Mouse (Mus musculus): ENCODE results near the gene Arid5a.

The Arid5a gene

DNA sequence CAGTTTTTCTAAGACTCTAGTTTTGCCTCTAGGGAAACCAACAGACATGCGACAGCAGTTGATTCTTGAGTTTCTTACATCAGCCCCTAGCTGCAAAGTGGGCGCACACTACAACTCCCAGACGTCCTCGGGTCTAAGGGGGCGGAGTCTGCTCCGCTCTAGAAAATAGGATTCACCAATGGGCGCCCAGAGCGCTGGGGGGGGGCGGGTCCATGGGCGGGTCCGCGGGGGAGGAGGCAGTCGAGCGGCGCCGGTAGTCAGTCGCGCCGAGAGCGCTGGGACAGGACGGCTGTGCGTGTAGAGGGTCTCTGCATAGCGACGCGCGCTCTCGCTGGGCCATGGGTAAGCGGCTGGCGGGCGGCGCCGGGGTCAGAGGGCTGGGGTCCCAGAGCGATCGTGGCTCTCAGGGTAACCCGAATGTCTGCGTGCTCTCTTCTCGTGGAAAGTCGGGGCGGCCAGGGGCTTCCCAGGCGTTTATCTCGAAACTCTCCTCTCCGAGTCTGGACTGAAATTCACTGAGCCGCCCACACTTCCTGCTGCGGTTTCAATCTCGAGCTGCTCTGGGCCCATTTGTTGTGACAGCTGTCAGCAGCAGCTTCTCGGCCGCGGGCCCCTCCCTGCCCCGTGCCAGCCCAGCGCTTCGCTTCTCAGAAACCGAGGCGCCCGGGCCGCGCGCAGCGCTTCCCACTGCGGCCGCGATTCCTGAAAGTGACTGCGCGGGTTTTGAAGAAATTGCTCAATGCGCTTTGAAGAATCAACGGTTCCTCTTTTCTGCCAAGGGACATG is at the start of gene Arid5a:
Arid5a (plus strand) TSS at position 239 of the 786 bp plus-strand sequence.
- peak; percentile 94 for DNase-seq (ENCODE audit: low spot score)

DNA sequence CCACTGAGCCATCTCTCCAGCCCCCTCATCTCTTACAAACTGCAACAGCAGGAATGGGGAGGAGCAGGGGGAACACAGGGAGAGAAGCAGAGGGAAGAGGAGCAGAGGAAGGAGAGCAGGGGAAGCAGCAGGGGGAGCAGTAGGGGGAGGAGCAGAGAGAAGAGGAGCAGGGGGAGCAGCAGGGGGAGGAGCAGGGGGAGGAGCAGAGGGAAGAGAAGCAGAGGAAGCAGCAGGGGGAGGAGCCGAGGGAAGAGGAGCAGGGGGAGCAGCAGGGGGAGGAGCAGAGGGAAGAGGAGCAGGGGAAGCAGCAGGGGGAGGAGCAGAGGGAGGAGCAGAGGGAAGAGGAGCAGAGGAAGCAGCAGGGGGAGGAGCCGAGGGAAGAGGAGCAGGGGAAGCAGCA is 48.9 kb upstream of the Arid5a start:
- DNase-seq (ENCODE audit: low spot score), result no peak

DNA sequence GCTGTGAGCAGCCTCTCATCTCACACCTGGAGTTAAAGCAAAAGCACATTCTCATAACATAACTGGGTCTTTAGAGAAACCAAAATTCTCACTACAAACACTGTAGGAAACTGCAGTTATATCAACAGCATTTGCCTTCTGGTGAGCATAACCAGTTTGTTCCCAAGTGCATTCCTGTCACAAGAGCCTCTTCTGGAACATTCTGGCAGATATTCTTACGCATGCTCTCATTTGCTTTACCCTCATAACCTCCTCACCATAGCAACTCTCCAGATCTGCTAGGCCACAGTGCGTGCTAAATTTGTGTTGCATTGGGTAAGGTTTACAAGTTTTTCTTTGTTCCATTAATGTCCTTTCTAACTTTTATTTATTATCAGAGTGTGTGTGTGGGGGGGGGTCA is 48.3 kb upstream of the Arid5a start:
- no peak for DNase-seq (ENCODE audit: low spot score)

DNA sequence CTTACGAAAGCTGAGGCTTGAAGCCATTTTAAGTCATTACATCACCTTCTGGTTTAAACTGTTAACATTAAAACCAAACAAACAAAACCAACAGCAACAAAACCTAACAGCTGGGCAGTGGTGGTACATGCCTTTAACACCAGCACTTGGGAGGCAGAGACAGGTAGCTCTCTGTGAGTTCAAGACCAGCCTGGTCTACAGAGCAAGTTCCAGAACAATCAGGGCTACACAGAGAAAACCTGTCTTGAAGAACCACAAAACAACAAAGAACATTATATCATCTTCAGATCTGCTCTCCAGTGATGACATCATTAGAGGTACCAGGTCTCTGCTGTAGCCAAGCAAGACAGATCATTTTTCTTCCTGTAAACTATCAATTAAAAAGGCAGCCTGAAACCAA is 47.1 kb upstream of the Arid5a start:
- no peak for DNase-seq (ENCODE audit: low spot score)

DNA sequence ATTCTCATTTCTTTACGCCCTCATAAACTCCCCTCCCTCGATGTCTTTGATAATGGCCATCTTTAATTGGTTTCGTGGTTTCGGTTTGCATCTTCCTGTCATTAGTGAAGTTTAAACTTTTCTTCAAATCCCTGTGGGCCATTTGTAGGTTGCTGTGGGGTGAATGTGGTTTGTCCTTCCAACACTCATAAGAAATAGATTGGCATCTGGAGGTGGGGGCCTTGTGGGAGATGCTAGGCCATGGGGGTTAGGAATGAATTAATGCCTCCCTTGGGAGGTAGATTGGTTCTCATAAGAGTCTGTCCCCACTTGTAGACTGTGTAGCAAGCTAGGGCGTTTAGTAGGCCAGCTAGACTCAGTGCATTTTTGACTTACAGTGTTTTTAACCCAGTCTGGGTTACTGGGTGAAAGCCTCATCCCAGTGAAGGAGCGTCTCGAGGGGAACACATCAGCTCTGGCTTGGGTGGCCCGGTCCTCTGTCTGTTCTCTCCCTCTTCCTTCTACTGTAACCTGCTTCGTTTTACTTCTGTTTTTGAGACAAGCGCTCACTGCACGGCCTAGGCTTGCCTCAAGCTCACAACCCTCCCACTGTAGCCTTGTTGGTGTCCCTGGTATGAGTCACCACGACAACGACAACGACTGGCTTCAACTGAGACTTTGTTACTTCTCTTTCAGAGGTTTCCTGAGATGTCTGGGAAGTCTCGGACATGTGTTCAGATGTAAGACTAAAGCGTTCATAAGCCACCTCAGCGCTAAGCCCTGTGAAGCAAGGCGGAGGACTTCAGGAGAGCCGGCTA is 45.6 kb upstream of the Arid5a start:
- DNase-seq (ENCODE audit: low spot score), result no peak

DNA sequence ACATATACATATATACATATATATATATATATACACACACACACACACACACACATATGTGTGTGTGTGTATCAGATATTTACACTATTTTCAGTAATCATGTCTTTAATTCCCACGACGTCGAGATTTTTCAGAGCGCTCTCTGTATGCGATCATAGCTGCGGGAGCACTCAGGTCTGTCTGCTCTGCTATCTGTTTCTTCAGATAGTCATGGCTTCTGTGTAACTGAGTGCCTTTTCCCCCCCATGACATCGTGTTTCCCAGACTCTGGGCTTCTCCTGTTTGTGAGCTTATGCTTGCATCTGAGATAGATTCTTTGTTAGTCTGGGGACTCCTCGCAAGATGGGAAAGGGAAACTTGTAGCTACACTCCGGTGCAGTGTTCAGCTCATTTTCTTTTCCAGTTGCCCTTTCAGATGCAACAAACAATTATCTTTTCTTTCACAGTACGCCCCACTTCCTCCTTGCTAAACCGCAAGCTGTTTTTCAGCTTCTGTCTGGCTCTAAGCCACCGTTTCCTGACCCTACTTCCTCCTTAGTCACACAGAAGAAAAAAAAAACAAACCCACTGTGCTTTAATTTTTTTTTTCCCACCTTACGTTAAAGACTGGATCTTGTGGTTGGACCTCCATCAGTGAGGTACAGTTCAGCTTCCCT is 43.6 kb upstream of the Arid5a start:
- no peak for DNase-seq (ENCODE audit: low spot score)

DNA sequence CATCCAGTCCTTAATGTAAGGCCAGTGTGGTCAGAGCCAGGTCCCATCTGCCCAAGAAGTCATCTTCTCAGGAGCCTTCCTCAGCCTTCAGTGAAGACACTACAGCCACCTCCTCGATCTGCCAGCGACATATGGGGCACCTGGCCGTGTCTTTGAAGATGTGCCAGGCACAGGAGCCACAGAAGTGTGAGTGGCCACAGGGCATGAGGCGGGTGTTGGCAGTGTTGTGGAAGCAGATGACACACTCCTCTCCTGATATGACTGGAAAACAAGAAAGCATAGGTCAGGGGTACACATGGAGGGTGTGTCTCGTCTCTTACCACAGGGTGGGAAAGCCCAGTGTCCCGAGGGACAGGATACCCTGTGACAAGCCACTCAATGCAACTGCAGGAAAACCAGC is 41.2 kb upstream of the Arid5a start:
- DNase-seq (ENCODE audit: low spot score), result no peak

DNA sequence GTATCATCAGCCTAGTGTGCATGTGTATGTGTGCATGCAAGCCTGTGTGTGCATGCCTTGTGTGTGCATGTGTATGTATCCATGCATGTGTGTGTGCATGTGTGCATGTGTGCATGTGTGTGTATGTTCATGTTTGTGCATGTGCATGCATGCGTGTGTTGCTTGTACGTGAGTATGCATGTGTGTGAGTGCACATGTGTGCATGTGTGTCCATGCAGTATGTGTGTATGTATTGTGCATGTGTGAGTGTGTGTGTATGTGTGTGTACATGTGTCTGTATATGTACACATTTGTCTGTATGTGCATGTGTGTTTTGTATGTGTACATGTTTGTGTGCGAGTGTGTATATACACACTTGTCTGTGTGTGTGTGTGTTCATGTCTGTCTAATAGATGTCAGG is 39.9 kb upstream of the Arid5a start:
- no peak for DNase-seq (ENCODE audit: low spot score)

DNA sequence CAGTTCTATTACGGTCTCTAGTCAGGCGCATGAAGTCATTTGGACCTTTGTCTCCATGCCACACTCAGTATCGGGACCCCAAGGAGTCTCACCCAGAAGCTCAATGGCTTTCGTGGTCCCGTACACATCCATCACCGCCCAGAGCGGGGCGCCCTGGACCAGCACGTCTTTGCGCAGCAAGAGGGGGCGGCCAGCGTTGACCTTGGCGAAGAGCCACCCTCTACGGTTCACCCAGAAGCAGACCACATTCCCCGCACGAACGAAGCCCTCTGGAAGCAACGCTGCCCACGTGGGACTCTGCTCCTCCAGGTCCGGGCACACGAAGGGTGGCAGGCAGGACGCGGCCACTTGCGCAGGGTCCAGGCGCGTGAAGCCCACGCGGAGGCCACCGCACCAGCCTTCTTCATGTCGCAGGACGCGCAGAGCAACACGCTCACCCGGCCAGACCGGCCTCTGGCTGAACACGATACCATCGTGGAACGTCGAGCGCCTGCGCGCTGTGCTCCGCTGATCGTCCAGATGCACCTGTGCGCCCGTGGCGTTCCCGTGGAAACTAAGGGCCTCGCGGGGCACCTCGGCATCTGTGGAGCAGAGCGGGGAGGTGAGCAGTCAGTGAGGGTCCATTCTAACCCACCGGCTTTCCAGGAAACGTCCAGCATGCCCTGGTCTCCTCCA is 38.3 kb upstream of the Arid5a start:
- DNase-seq (ENCODE audit: low spot score), result no peak

DNA sequence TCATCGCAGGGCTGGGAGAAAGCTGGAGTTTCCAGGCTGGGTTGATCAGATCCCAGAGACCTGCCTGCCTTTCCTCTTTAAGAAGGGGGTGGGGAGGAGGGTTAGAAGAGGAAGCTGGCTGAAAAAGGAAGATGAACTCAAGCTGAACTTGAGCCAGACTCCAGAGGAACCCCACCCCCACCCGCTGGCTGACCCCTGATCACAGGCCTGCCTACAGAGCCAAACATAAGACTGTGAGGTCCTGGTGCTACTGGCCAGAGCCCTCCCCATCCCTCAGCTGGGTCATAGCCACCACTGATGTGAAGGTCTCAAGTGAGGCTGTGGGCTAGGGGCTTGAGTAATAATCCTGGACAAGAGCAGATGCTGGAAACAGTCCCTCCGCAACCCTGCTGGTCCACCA is 36.9 kb upstream of the Arid5a start:
- peak; percentile 69 for DNase-seq (ENCODE audit: low spot score)

DNA sequence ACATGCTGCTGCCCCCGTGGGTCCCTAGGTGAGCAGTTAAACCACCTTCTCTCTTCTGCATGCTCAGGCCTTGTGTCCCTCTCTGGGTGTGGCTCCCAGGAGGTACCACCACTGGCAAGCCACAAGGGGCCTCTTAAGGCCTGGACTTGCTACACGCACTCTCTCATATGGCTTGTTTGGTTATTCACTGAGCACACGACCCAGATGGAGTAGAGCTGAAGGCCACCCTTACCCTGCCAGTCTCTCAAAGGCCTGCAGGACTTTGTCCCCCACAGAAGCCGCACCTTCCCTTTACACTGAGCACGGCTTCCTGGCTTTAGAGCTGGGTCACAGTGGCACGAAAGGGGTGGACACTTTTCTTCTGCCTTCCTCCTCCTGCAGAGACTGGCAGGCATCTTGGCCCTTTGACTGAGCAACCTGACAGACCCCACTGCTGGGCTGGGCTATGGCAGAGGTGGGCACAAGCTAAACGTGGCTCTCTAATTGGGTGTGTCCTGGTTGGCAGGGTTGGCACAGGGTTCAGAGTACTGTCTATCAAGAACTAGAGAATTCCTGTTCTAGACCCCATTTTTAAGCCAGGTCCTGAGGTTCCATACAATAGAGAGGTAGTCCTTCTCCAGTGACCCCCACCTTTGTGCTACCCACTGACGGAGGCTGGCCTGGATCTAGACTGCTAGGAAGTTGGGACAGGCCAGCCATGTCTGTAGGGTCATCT is 35.9 kb upstream of the Arid5a start:
- no peak for DNase-seq (ENCODE audit: low spot score)

DNA sequence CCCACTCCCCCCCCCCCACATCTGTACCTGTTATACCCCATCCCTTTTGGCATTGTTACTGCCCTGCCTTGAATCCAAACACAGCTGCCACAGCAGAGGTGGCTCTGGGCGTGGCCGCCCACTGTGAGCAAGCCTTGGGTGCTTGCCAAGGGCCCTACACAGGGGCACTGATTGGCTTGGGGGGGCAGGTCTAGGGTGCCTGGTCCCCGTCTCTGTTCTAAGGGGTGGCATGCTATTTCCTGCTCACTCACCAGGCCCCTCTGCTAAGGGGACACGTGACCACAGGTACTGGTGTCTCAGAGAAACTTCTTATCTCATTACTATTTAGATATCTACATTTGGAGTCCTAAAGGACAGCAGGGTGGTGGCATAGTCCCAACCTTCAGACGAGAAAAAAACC is 35.0 kb upstream of the Arid5a start:
- no peak for DNase-seq (ENCODE audit: low spot score)

DNA sequence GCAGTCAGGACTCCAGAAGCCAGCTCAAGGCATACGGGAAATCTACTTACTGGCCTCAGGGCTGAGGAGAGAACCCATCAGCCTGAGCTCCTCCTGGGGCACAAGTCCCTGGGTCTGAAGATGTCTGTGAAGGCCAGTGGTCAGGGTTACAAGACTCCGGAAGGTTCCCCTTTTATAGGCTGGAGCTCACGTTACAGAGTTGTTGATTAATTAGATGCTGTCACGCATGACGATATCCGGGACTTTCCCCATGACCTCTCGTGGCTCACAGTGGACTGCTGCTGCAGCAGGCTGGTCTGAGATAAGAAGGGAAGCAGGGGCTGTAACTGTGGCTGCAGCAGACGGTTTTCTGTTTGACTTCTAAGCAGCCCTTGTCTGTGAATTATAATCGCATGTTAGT is 34.2 kb upstream of the Arid5a start:
- DNase-seq (ENCODE audit: low spot score), result peak; percentile 64

DNA sequence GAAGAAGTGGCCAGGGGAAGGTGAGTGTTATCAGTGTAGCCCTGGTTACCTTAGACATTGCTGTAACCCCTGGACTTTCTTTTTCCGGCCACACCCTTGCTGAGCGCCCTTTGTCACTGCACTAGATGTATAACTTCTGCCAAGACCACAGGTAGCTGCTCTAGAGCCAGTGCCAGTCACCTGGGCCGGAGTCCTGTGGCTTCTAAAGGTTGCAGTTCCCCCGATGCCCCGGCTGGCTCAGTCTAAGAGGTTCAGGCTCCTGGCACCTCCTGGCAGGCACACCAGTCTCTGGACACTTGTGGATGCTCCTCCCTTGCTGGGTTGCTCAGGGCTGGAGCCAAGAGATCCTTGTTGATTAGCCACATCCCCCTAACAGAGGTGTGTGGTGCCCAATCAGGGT is 33.1 kb upstream of the Arid5a start, which contains the start of gene Neurl3:
Neurl3 (minus strand) TSS at position 225 of the 400 bp plus-strand sequence.
- DNase-seq (ENCODE audit: low spot score), result no peak

DNA sequence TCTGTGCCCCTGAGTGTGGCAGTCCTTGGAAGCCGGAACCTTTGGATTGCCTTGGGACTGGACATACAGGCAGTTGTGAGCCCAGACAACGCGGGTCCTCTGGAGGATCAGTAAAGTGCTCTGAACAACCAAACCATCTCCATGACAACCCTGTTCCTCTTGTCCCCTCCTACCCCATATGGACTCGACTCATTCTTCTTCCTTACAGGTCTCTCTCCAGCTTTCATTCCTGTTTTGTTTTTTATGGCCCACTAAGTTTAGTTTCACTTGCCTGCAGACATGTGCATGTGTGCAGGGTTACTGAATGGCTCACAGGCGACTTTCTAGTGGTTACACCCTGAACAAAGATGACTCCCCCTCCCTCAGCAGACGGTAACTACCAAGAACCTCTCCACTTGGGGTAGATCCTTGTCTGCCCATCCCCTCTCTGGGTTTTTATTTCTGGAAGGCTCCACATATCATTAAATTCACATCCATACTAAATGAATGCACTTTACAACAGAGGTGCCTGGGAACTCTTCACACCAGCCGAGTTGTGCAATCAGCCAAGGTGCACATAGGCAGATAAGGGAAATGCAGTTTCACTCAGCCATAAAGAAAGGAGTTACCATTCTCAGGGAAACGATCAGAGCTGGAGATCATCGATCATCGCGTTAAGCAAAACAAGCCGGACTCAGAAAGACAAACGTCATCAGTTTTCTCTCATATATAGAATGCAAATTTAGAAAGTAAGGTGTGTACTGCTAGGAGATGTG is 31.7 kb upstream of the Arid5a start:
- no peak for DNase-seq (ENCODE audit: low spot score)

DNA sequence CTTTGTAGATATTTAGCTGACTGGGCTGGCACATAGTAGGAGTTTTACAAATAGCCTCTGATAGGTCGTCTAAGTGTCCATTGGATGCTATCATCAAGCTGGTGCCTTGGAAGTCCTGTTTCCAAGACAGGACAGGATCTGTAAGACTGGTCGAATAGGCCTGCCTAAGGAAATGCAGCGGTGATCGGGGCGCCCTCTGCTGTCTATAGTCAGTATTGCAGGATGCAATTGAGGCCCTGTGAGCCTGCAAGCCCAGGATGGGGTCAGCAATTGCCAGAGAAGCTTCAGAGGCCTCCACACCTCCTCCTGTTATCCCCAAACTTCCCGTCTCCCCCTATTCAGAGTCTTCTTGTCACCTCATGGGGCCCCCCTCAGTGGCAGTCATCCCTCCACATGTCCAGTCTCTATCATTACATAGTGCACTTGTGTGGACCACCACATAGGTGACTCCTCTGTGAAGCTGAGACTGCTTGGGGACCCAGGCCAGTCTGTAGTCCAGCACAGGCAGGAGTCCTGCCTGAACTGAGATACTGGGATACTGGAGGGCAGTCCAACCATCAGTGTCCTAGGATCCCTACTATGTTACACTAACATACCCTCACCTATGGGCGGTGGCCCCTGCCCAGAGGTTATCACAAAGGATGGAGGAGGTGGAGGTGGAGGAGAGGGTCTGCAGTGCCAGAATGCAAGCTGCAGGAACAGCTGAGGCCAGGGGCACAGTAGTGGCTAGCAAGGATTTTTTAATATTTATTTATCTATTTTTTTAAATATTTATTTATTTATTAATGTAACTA is 30.1 kb upstream of the Arid5a start:
- peak; percentile 43 for DNase-seq (ENCODE audit: low spot score)

DNA sequence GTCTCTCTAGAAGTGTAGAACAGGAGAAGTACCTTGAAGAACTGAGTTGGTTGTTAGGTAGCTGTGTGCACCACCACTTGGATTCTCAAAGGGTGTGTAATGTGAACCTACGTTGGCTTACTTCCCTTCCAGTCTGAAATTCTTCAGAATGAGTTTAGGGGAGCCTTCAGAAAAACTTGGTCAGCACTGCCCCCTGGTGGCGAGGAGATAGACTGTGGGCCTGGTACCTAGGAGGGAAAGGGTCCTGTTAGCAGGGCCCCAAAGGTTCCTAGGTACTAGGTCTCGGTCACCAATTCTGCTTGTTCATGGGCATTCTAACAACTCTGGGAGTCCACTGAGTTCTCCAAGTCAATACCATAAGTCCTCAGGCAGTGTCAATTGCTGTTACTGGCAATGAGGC is 28.3 kb upstream of the Arid5a start:
- DNase-seq (ENCODE audit: low spot score), result no peak

DNA sequence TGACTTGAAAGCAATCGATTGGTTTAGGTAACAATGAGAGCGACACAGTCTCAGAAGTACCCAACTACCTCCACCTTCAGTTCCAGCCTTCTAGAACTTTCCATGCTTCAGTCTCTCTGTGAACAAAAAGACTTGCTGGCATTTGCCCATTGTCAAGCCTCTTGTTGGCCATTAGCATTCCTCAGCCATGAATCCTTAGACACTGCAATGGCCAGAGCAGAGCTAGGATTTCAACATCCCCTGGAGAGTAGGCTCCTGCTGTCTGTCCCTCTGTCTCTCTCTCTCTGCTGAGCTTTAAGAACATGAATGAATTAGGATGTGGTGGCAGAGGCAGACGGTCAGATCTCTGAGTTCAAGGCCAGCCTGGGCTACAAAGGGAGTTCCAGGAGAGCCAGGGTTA is 26.6 kb upstream of the Arid5a start:
- no peak for DNase-seq (ENCODE audit: low spot score)

DNA sequence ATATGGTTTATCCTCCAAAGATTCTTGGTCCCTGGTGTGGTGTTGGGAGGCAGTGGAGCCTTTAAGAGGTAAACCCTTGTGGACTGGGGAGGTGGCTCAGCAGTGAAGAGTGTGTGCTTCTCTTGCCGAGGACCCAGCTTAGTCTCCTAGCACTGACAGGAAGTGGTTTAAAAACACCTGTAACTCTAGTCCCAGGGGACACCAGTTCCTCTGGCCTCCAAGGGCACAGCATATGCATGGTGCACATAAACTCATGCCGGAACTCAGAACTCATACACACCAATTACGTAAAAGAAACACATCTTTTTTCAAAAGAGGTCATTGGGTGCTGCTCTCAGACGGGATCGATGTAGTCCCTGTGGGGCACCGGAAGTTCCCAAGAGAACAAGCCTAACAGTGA is 25.7 kb upstream of the Arid5a start:
- no peak for DNase-seq (ENCODE audit: low spot score)

DNA sequence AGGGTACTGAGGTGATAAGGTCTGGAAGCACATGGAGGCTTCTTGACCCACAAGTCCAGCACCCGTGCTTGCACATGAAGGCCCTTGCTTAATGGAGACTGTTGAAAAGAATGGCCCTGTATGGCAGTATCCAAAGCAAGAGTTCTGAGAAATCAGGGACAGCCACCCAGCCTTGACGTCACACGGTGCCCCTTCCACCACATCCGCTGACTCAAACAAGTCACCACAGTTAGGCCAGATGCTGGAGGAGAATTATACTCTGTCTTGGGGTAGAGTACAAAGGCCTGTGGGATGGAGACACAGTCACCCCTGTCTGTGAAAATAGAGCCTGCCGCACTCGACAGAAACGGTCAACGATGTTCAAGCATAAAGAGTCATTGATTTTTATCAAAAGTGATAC is 14.1 kb upstream of the Arid5a start:
- DNase-seq (ENCODE audit: low spot score), result no peak

Data from yolk sac, embryonic 10.5 days (tissue).